Mouse (Mus musculus) intestine, embryonic 15.5 days (tissue): ENCODE measurements around the gene Abca3. TPM values are rescaled to one million over a fixed set of nuclear protein-coding genes. Genes with fewer than 3 reads are reported as not detected.

Experiments
- ATAC-seq: fragments of 200-750 bp; cut with Nextera tagmentation; 2 replicates; pipeline ENCODE4 v1.8.0; 2017; ENCODE audit warnings: moderate TSS enrichment, moderate library complexity
- H3K27ac ChIP-seq: fragments of 300-500 bp; sonication (generic); 2 replicates; pipeline ENCODE4 v1.5.1; 2015; ENCODE audit warnings: mild to moderate bottlenecking, inconsistent platforms
- H3K27me3 ChIP-seq: fragments of 300-500 bp; sonication (generic); replicated peaks from 2 replicates; pipeline ENCODE4 v1.6.1; 2015; ENCODE audit warnings: inconsistent platforms
- H3K36me3 ChIP-seq: fragments of 300-500 bp; sonication (generic); 2 replicates; pipeline ENCODE4 v1.6.1; 2015; ENCODE audit warnings: inconsistent platforms
- H3K4me1 ChIP-seq: fragments of 300-500 bp; sonication (generic); replicated peaks from 2 replicates; pipeline ENCODE4 v1.6.1; 2015; ENCODE audit warnings: inconsistent platforms
- H3K4me2 ChIP-seq: fragments of 300-500 bp; sonication (generic); replicated peaks from 2 replicates; pipeline ENCODE4 v1.6.1; 2015; ENCODE audit warnings: mild to moderate bottlenecking, inconsistent platforms
- H3K4me3 ChIP-seq: fragments of 300-500 bp; sonication (generic); replicated peaks from 2 replicates; pipeline ENCODE4 v1.5.1; 2015; ENCODE audit warnings: inconsistent platforms
- H3K9ac ChIP-seq: fragments of 300-500 bp; sonication (generic); 2 replicates; pipeline ENCODE4 v1.6.1; 2015; ENCODE audit warnings: inconsistent platforms
- H3K9me3 ChIP-seq: fragments of 300-500 bp; sonication (generic); 2 replicates; pipeline ENCODE4 v1.6.1; 2016; ENCODE audit warnings: inconsistent platforms
- WGBS: fragments of 180-500 bp; shearing (Covaris S2); methylation state at CpG from one replicate; pipeline ENCODE4 v1.1.7; 2015; 5-methylcytosine and 5-hydroxymethylcytosine counted together
- polyA plus RNA-seq: library from polyadenylated mRNA; unstranded; fragments of >200 nt; fragmentation: Nextera tagmentation; extraction: Ambion mirVana; gene quantifications from 2 replicates; pipeline ENCODE4 v1.2.1, GENCODE M21; 2015

Abca3 gene
- polyA plus RNA-seq, 1 experiment from 2014 or later = 10.1 TPM

GRCm38 (mm10) chr17:24359006-24359405 lies 7.3 kb downstream of the Abca3 start:
- Histone ChIP-seq H3K4me3 (no peak overlapping the region), H3K4me1 (peaks cover 13% of the 10 kb centered on the region), H3K9ac (no peak overlapping the region), H3K36me3 (no peaks in the 10 kb centered on the region), H3K4me2 (no peak overlapping the region), H3K27ac (no peak overlapping the region), H3K27me3 (no peaks in the 10 kb centered on the region), H3K9me3 (no peaks in the 10 kb centered on the region)
- 76% methylated on average over 8 of the region's 8 CpGs for WGBS
- no peak for ATAC-seq

GRCm38 (mm10) chr17:24359903-24360302 lies 8.2 kb downstream of the Abca3 start:
- no peak overlapping the region for H3K27ac ChIP-seq
- 53% methylated on average over 2 of the region's 2 CpGs for WGBS
- peaks cover 13% of the 10 kb centered on the region for H3K4me1 ChIP-seq
- H3K9ac ChIP-seq = no peak overlapping the region
- H3K36me3 ChIP-seq = no peaks in the 10 kb centered on the region
- H3K9me3 ChIP-seq = no peaks in the 10 kb centered on the region
- no peak for ATAC-seq
- H3K4me3 ChIP-seq = no peak overlapping the region
- no peak overlapping the region for H3K4me2 ChIP-seq
- no peaks in the 10 kb centered on the region for H3K27me3 ChIP-seq

- H3K36me3 ChIP-seq = no peaks in the 10 kb centered on the region
- WGBS = 70% methylated on average over 8 of the region's 8 CpGs
- no peak overlapping the region for H3K27ac ChIP-seq
- ATAC-seq = no peak
- H3K4me3 ChIP-seq = no peak overlapping the region
- H3K9me3 ChIP-seq = no peaks in the 10 kb centered on the region
- no peak overlapping the region for H3K4me2 ChIP-seq
- peaks cover 13% of the 10 kb centered on the region for H3K4me1 ChIP-seq
- no peak overlapping the region for H3K9ac ChIP-seq
- no peaks in the 10 kb centered on the region for H3K27me3 ChIP-seq
These were observed 9.1 kb downstream of the Abca3 start for GRCm38 (mm10) chr17:24360841-24361240.

GRCm38 (mm10) chr17:24361291-24361690 lies 9.5 kb downstream of the Abca3 start:
- H3K9ac ChIP-seq = no peak overlapping the region
- H3K27me3 ChIP-seq = no peaks in the 10 kb centered on the region
- no peaks in the 10 kb centered on the region for H3K36me3 ChIP-seq
- H3K27ac ChIP-seq = no peak overlapping the region
- no peak overlapping the region for H3K4me2 ChIP-seq
- H3K4me1 ChIP-seq = peaks cover 13% of the 10 kb centered on the region
- H3K9me3 ChIP-seq = no peaks in the 10 kb centered on the region
- 62% methylated on average over 5 of the region's 5 CpGs for WGBS
- H3K4me3 ChIP-seq = no peak overlapping the region
- ATAC-seq = no peak

- no peaks in the 10 kb centered on the region for H3K9me3 ChIP-seq
- H3K27me3 ChIP-seq = no peaks in the 10 kb centered on the region
- H3K4me1 ChIP-seq = peaks cover 13% of the 10 kb centered on the region
- H3K4me2 ChIP-seq = no peak overlapping the region
- WGBS = 67% methylated on average over 9 of the region's 9 CpGs
- ATAC-seq = peak; percentile 60
- no peak overlapping the region for H3K9ac ChIP-seq
- no peaks in the 10 kb centered on the region for H3K36me3 ChIP-seq
- no peak overlapping the region for H3K27ac ChIP-seq
- H3K4me3 ChIP-seq = no peak overlapping the region
These were observed 10.8 kb downstream of the Abca3 start for GRCm38 (mm10) chr17:24362527-24362926.

- Histone ChIP-seq H3K36me3 (no peaks in the 10 kb centered on the region), H3K4me2 (no peak overlapping the region), H3K9ac (no peak overlapping the region), H3K4me3 (no peak overlapping the region), H3K4me1 (peaks cover 11% of the 10 kb centered on the region), H3K9me3 (no peaks in the 10 kb centered on the region), H3K27me3 (no peaks in the 10 kb centered on the region), H3K27ac (no peak overlapping the region)
- ATAC-seq = no peak
- 85% methylated on average over 9 of the region's 9 CpGs for WGBS
These were observed 12.7 kb downstream of the Abca3 start for GRCm38 (mm10) chr17:24364461-24364860.

GRCm38 (mm10) chr17:24365863-24366262 lies 14.1 kb downstream of the Abca3 start:
- Histone ChIP-seq H3K4me3 (no peak overlapping the region), H3K4me2 (no peak overlapping the region), H3K27me3 (no peaks in the 10 kb centered on the region), H3K4me1 (peaks cover 2% of the 10 kb centered on the region; the same call in 1 of the 2 replicates), H3K9ac (no peak overlapping the region), H3K36me3 (no peaks in the 10 kb centered on the region), H3K27ac (no peak overlapping the region), H3K9me3 (no peaks in the 10 kb centered on the region)
- ATAC-seq = no peak
- 63% methylated on average over 13 of the region's 13 CpGs for WGBS

DNA sequence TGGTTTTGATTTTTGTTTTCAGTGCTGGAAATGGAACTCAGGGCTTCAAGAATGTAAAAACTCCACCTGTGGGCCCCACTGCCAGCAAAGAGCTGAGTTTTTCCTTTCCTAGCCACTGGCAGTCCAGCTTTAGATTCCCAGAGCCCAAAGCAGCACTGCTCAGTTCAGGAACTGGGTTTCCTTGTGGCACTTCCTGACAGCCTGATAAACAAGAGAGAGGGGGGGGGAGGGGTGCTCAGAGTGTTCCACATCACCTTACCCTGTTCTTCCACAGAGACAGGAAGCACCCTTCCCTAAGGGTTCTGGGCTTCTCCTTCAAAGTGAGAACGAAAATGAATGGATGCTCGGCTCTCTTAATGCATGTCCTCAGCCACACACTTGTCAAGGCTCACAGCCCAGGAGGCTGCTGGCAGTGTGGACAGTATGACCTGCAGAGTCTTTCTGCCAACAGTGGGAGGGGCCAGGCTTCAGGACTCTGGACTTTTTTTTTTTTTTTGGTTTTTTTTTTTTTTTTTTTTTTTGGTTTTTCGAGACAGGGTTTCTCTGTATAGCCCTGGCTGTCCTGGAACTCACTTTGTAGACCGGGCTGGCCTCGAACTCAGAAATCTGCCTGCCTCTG lies 23.5 kb downstream of the Abca3 start:
- H3K27ac ChIP-seq = no peak overlapping the region
- no peak for ATAC-seq
- H3K9me3 ChIP-seq = no peaks in the 10 kb centered on the region
- no peak overlapping the region for H3K4me3 ChIP-seq
- H3K4me2 ChIP-seq = no peak overlapping the region
- 61% methylated on average over 5 of the region's 5 CpGs for WGBS
- no peaks in the 10 kb centered on the region for H3K36me3 ChIP-seq
- no peaks in the 10 kb centered on the region for H3K4me1 ChIP-seq
- no peaks in the 10 kb centered on the region for H3K27me3 ChIP-seq
- no peak overlapping the region for H3K9ac ChIP-seq

DNA sequence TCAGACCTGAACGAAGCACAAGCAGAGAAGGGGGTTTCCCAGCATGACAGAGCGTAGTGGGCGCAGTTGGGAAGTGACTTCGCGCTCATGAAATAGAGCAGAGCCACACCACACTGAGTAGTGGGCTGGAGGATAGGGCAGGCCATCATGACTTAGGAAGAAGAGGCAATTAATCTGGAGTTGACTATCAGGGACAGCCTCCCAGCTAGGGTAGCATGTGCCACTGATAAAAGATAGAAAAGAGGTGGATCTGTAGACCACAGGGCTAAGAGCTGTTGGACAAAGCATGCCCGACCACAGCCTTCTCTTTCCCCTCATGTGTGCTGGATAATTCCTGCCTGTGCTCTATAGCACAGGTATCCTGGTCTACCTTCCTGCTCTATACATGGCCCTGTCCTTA lies 24.1 kb downstream of the Abca3 start:
- no peak for ATAC-seq
- no peaks in the 10 kb centered on the region for H3K27me3 ChIP-seq
- H3K4me2 ChIP-seq = no peak overlapping the region

DNA sequence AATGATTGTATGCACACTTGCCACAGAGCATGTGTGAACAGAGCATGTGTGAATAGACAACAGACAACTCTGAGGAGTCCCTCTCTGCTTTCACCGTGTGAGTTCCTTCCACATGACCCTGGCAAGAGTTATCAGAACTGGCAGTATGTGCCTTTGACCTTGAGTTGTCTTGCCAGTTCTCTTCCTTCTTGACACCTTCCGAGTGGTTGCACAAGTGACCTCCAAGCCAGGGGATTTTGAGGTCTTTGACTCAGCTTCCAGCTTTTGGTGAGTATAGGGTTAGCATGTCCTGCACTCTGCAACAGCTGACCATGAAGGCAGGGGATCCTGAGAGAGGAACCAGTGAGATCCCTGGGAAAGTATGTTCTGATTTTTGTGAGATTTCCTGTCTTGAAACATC lies 26.7 kb downstream of the Abca3 start:
- H3K36me3 ChIP-seq = no peaks in the 10 kb centered on the region
- H3K4me2 ChIP-seq = no peak overlapping the region
- no peak overlapping the region for H3K9ac ChIP-seq
- no peak for ATAC-seq
- no peaks in the 10 kb centered on the region for H3K4me1 ChIP-seq
- H3K27me3 ChIP-seq = no peaks in the 10 kb centered on the region
- no peak overlapping the region for H3K27ac ChIP-seq
- 84% methylated on average over 2 of the region's 2 CpGs for WGBS
- no peak overlapping the region for H3K4me3 ChIP-seq
- H3K9me3 ChIP-seq = no peaks in the 10 kb centered on the region

More for the DNA sequence above, 24.1 kb downstream of the Abca3 start:
- WGBS = 90% methylated on average over 6 of the region's 6 CpGs
- Histone ChIP-seq H3K4me3 (no peak overlapping the region), H3K4me1 (no peaks in the 10 kb centered on the region), H3K9ac (no peak overlapping the region), H3K36me3 (no peaks in the 10 kb centered on the region), H3K9me3 (no peaks in the 10 kb centered on the region), H3K27ac (no peak overlapping the region)

DNA sequence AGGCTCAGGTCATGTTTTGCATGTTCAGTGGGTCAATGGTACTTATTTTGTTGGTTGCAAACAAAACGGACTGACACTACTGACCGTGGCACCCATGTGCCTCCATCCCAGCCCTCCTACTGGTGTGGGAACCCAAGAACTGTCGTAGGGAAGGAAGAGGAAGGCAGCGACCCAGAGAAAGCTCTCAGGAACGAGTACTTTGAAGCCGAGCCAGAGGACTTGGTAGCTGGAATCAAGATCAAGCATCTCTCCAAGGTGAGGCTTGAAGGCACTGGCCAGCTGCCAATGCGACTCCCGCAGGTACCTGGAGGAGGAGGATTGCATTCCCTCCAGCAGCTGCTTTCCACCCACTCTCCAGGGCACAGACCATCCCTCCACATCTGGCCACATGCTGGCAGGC lies 32.0 kb downstream of the Abca3 start:
- Histone ChIP-seq H3K4me2 (no peak overlapping the region), H3K36me3 (no peaks in the 10 kb centered on the region; the same call in 1 of the 2 replicates), H3K27ac (no peak overlapping the region), H3K4me1 (no peaks in the 10 kb centered on the region), H3K9ac (no peak overlapping the region), H3K9me3 (no peaks in the 10 kb centered on the region), H3K27me3 (no peaks in the 10 kb centered on the region), H3K4me3 (no peak overlapping the region)
- no peak for ATAC-seq
- 75% methylated on average over 8 of the region's 8 CpGs for WGBS

- Histone ChIP-seq H3K27me3 (no peaks in the 10 kb centered on the region), H3K4me2 (no peak overlapping the region), H3K9me3 (no peaks in the 10 kb centered on the region), H3K4me3 (no peak overlapping the region), H3K36me3 (peaks cover 3% of the 10 kb centered on the region; the same call in 1 of the 2 replicates), H3K9ac (no peak overlapping the region), H3K4me1 (no peaks in the 10 kb centered on the region), H3K27ac (no peak overlapping the region)
- no peak for ATAC-seq
- WGBS = 82% methylated on average over 5 of the region's 5 CpGs
These were observed 37.0 kb downstream of the Abca3 start for GRCm38 (mm10) chr17:24388711-24389110.

GRCm38 (mm10) chr17:24389865-24390264 lies 38.1 kb downstream of the Abca3 start:
- Histone ChIP-seq H3K36me3 (0 out of 2 replicates have a peak, but pooled peaks cover 3% of the 10 kb centered on the region), H3K9me3 (no peaks in the 10 kb centered on the region), H3K4me1 (no peaks in the 10 kb centered on the region), H3K9ac (no peak overlapping the region), H3K4me3 (no peak overlapping the region), H3K27ac (no peak overlapping the region), H3K4me2 (no peak overlapping the region), H3K27me3 (no peaks in the 10 kb centered on the region)
- WGBS = 0% methylated on average over 2 of the region's 2 CpGs
- ATAC-seq = 0 out of 2 replicates have a peak, but pooled peaks have one; percentile 10
